Mouse (Mus musculus) inflammation-experienced regulatory T-cells (primary cell): ENCODE results near the gene Ica1l. TPM values are rescaled to one million over a fixed set of nuclear protein-coding genes. Genes with fewer than 3 reads are reported as not detected.

Experiments
- polyA plus RNA-seq, 2 experiments: library from polyadenylated mRNA; unstranded; fragments of 100-300 nt; shearing (Covaris generic); gene quantifications; one replicate each; pipeline ENCODE4 v1.2.1; 2017

Ica1l gene
- 1 to 10 TPM in 1 of 2 experiments, under 1 TPM in 1; 0.86 to 2.9 TPM for polyA plus RNA-seq

GRCm38 (mm10) chr1:60042796-60043469 is at the start of gene Ica1l:
TSS of gene Ica1l (minus strand) at chr1:60043184.

Other genes starting within 250 kb of the Ica1l start
- gene Fam117b, start 130.2 kb downstream of the Ica1l start, polyA plus RNA-seq = 10 to 100 TPM; 40.1 to 60.8 TPM
- gene Carf, start 55.1 kb upstream of the Ica1l start, polyA plus RNA-seq = 10 to 100 TPM in 1 of 2 experiments, 1 to 10 TPM in 1; 3.6 to 10.3 TPM
- gene Wdr12, start 55.5 kb upstream of the Ica1l start, polyA plus RNA-seq = 10 to 100 TPM; 29.8 to 49.9 TPM
- 10 to 100 TPM in 1 of 2 experiments, 1 to 10 TPM in 1; 9.7 to 11.9 TPM for gene Nbeal1, start 137.4 kb upstream of the Ica1l start, polyA plus RNA-seq